Mouse (Mus musculus): ENCODE measurements around the gene Tekt3. TPM values are rescaled to one million over a fixed set of nuclear protein-coding genes. Genes with fewer than 3 reads are reported as not detected.

Gene Tekt3
- polyA plus RNA-seq, 1 experiment from 2014 or later = not detected

- Histone ChIP-seq H3K9me3 (replicated peaks; ENCODE audit: control insufficient read depth, low read length) (no peaks in the 10 kb centered on the region), H3K9ac (replicated peaks; ENCODE audit: low read length) (no peak overlapping the region), H3K27me3 (ENCODE audit: control insufficient read depth, insufficient read depth, low read length) (peaks cover 9% of the 10 kb centered on the region; the same call in 1 of the 2 replicates), H3K27ac (replicated peaks; ENCODE audit: low read depth, low read length) (peak overlapping the region; percentile 3), H3K4me2 (ENCODE audit: low read depth, low read length) (no peak overlapping the region), H3K36me3 (replicated peaks; ENCODE audit: control insufficient read depth, insufficient read depth, low read depth, low read length) (no peaks in the 10 kb centered on the region), H3K4me3 (ENCODE audit: low read depth, low read length) (no peak overlapping the region), H3K4me1 (ENCODE audit: control insufficient read depth, insufficient read depth, low read length) (no peaks in the 10 kb centered on the region; the same call in none of the 2 replicates)
- WGBS = 65% methylated on average over 15 of the region's 15 CpGs
- DNase-seq (ENCODE audit: low spot score) (no peak), ATAC-seq (replicated peaks; ENCODE audit: insufficient number of reproducible peaks, low FRiP score, low TSS enrichment, low read depth) (no peak)
Measured at GRCm38 (mm10) chr11:63134742-63135482, 73.5 kb downstream of the Tekt3 start.

- peak; percentile 88 for ATAC-seq (replicated peaks; ENCODE audit: insufficient number of reproducible peaks, low FRiP score, low TSS enrichment, low read depth)
- H3K36me3 ChIP-seq (replicated peaks; ENCODE audit: control insufficient read depth, insufficient read depth, low read depth, low read length) = no peaks in the 10 kb centered on the region
- H3K4me2 ChIP-seq (ENCODE audit: low read depth, low read length) = no peak overlapping the region
- peak; percentile 93 for DNase-seq (ENCODE audit: low spot score)
- peaks cover 7% of the 10 kb centered on the region; the same call in 1 of the 2 replicates for H3K27me3 ChIP-seq (ENCODE audit: control insufficient read depth, insufficient read depth, low read length)
- H3K27ac ChIP-seq (replicated peaks; ENCODE audit: low read depth, low read length) = peak overlapping the region; percentile 3; the same call in 1 of the 2 replicates
- H3K9me3 ChIP-seq (replicated peaks; ENCODE audit: control insufficient read depth, low read length) = no peaks in the 10 kb centered on the region
- H3K4me3 ChIP-seq (ENCODE audit: low read depth, low read length) = no peak overlapping the region
- 3% methylated on average over 8 of the region's 8 CpGs for WGBS
- H3K9ac ChIP-seq (replicated peaks; ENCODE audit: low read length) = no peak overlapping the region
- H3K4me1 ChIP-seq (ENCODE audit: control insufficient read depth, insufficient read depth, low read length) = no peaks in the 10 kb centered on the region; the same call in none of the 2 replicates
Measured at GRCm38 (mm10) chr11:63135622-63136021, 74.2 kb downstream of the Tekt3 start.

GRCm38 (mm10) chr11:63136205-63136604 is 74.8 kb downstream of the Tekt3 start:
- Histone ChIP-seq H3K36me3 (replicated peaks; ENCODE audit: control insufficient read depth, insufficient read depth, low read depth, low read length) (no peaks in the 10 kb centered on the region), H3K27ac (replicated peaks; ENCODE audit: low read depth, low read length) (no peak overlapping the region), H3K9ac (replicated peaks; ENCODE audit: low read length) (no peak overlapping the region), H3K9me3 (replicated peaks; ENCODE audit: control insufficient read depth, low read length) (no peaks in the 10 kb centered on the region), H3K4me2 (ENCODE audit: low read depth, low read length) (no peak overlapping the region), H3K4me3 (ENCODE audit: low read depth, low read length) (no peak overlapping the region), H3K27me3 (ENCODE audit: control insufficient read depth, insufficient read depth, low read length) (peaks cover 2% of the 10 kb centered on the region; the same call in 1 of the 2 replicates), H3K4me1 (ENCODE audit: control insufficient read depth, insufficient read depth, low read length) (no peaks in the 10 kb centered on the region; the same call in none of the 2 replicates)
- no peak for ATAC-seq (replicated peaks; ENCODE audit: insufficient number of reproducible peaks, low FRiP score, low TSS enrichment, low read depth)
- DNase-seq (ENCODE audit: low spot score) = no peak
- 68% methylated on average over 6 of the region's 6 CpGs for WGBS

GRCm38 (mm10) chr11:63136836-63137416 is 75.5 kb downstream of the Tekt3 start:
- Histone ChIP-seq H3K27ac (replicated peaks; ENCODE audit: low read depth, low read length) (no peak overlapping the region), H3K36me3 (replicated peaks; ENCODE audit: control insufficient read depth, insufficient read depth, low read depth, low read length) (no peaks in the 10 kb centered on the region), H3K4me3 (ENCODE audit: low read depth, low read length) (no peak overlapping the region), H3K9me3 (replicated peaks; ENCODE audit: control insufficient read depth, low read length) (no peaks in the 10 kb centered on the region), H3K4me1 (ENCODE audit: control insufficient read depth, insufficient read depth, low read length) (no peaks in the 10 kb centered on the region; the same call in 1 of the 2 replicates), H3K9ac (replicated peaks; ENCODE audit: low read length) (no peak overlapping the region), H3K4me2 (ENCODE audit: low read depth, low read length) (no peak overlapping the region), H3K27me3 (ENCODE audit: control insufficient read depth, insufficient read depth, low read length) (no peaks in the 10 kb centered on the region)
- WGBS = 61% methylated on average over 4 of the region's 4 CpGs
- ATAC-seq (replicated peaks; ENCODE audit: insufficient number of reproducible peaks, low FRiP score, low TSS enrichment, low read depth) (no peak), DNase-seq (ENCODE audit: low spot score) (no peak)

GRCm38 (mm10) chr11:63138739-63139138 is 77.3 kb downstream of the Tekt3 start:
- no peak overlapping the region for H3K9ac ChIP-seq (replicated peaks; ENCODE audit: low read length)

GRCm38 (mm10) chr11:63142311-63142710 is 80.9 kb downstream of the Tekt3 start:
- Histone ChIP-seq H3K27ac (replicated peaks; ENCODE audit: low read depth, low read length) (no peak overlapping the region), H3K4me1 (ENCODE audit: control insufficient read depth, insufficient read depth, low read length) (no peaks in the 10 kb centered on the region), H3K9ac (replicated peaks; ENCODE audit: low read length) (no peak overlapping the region), H3K4me3 (ENCODE audit: low read depth, low read length) (no peak overlapping the region), H3K4me2 (ENCODE audit: low read depth, low read length) (no peak overlapping the region), H3K27me3 (ENCODE audit: control insufficient read depth, insufficient read depth, low read length) (no peaks in the 10 kb centered on the region), H3K36me3 (replicated peaks; ENCODE audit: control insufficient read depth, insufficient read depth, low read depth, low read length) (no peaks in the 10 kb centered on the region; the same call in 1 of the 2 replicates), H3K9me3 (replicated peaks; ENCODE audit: control insufficient read depth, low read length) (no peaks in the 10 kb centered on the region)
- ATAC-seq (replicated peaks; ENCODE audit: insufficient number of reproducible peaks, low FRiP score, low TSS enrichment, low read depth) (no peak), DNase-seq (ENCODE audit: low spot score) (no peak)
- 82% methylated on average over 5 of the region's 5 CpGs for WGBS

More at GRCm38 (mm10) chr11:63138739-63139138, 77.3 kb downstream of the Tekt3 start:
- ATAC-seq (replicated peaks; ENCODE audit: insufficient number of reproducible peaks, low FRiP score, low TSS enrichment, low read depth) (no peak), DNase-seq (ENCODE audit: low spot score) (no peak)
- Histone ChIP-seq H3K27me3 (ENCODE audit: control insufficient read depth, insufficient read depth, low read length) (no peaks in the 10 kb centered on the region), H3K4me3 (ENCODE audit: low read depth, low read length) (no peak overlapping the region), H3K27ac (replicated peaks; ENCODE audit: low read depth, low read length) (no peak overlapping the region), H3K9me3 (replicated peaks; ENCODE audit: control insufficient read depth, low read length) (no peaks in the 10 kb centered on the region), H3K4me1 (ENCODE audit: control insufficient read depth, insufficient read depth, low read length) (no peaks in the 10 kb centered on the region; the same call in 1 of the 2 replicates), H3K4me2 (ENCODE audit: low read depth, low read length) (no peak overlapping the region), H3K36me3 (replicated peaks; ENCODE audit: control insufficient read depth, insufficient read depth, low read depth, low read length) (no peaks in the 10 kb centered on the region)
- WGBS = 61% methylated on average over 3 of the region's 3 CpGs

GRCm38 (mm10) chr11:63142816-63143215 is 81.4 kb downstream of the Tekt3 start:
- DNase-seq (ENCODE audit: low spot score) = no peak
- H3K9ac ChIP-seq (replicated peaks; ENCODE audit: low read length) = no peak overlapping the region
- H3K4me1 ChIP-seq (ENCODE audit: control insufficient read depth, insufficient read depth, low read length) = no peaks in the 10 kb centered on the region
- no peak overlapping the region for H3K4me2 ChIP-seq (ENCODE audit: low read depth, low read length)
- H3K4me3 ChIP-seq (ENCODE audit: low read depth, low read length) = no peak overlapping the region
- no peaks in the 10 kb centered on the region; the same call in 1 of the 2 replicates for H3K36me3 ChIP-seq (replicated peaks; ENCODE audit: control insufficient read depth, insufficient read depth, low read depth, low read length)
- no peak overlapping the region for H3K27ac ChIP-seq (replicated peaks; ENCODE audit: low read depth, low read length)
- no peaks in the 10 kb centered on the region for H3K9me3 ChIP-seq (replicated peaks; ENCODE audit: control insufficient read depth, low read length)
- no peak for ATAC-seq (replicated peaks; ENCODE audit: insufficient number of reproducible peaks, low FRiP score, low TSS enrichment, low read depth)
- WGBS = 68% methylated on average over 4 of the region's 4 CpGs
- H3K27me3 ChIP-seq (ENCODE audit: control insufficient read depth, insufficient read depth, low read length) = no peaks in the 10 kb centered on the region

GRCm38 (mm10) chr11:63143486-63143885 is 82.0 kb downstream of the Tekt3 start:
- ATAC-seq (replicated peaks; ENCODE audit: insufficient number of reproducible peaks, low FRiP score, low TSS enrichment, low read depth) = no peak
- Histone ChIP-seq H3K27ac (replicated peaks; ENCODE audit: low read depth, low read length) (no peak overlapping the region), H3K9me3 (replicated peaks; ENCODE audit: control insufficient read depth, low read length) (no peaks in the 10 kb centered on the region), H3K9ac (replicated peaks; ENCODE audit: low read length) (no peak overlapping the region), H3K4me1 (ENCODE audit: control insufficient read depth, insufficient read depth, low read length) (no peaks in the 10 kb centered on the region), H3K36me3 (replicated peaks; ENCODE audit: control insufficient read depth, insufficient read depth, low read depth, low read length) (no peaks in the 10 kb centered on the region; the same call in 1 of the 2 replicates), H3K4me3 (ENCODE audit: low read depth, low read length) (no peak overlapping the region), H3K4me2 (ENCODE audit: low read depth, low read length) (no peak overlapping the region), H3K27me3 (ENCODE audit: control insufficient read depth, insufficient read depth, low read length) (no peaks in the 10 kb centered on the region)
- WGBS = 64% methylated on average over 8 of the region's 8 CpGs
- no peak for DNase-seq (ENCODE audit: low spot score)

All from embryonic facial prominence, embryonic 11.5 days (tissue).